Mouse (Mus musculus) kidney, embryonic 14.5 days (tissue): ENCODE data around the gene Fgd3. TPM values are rescaled to one million over a fixed set of nuclear protein-coding genes. Genes with fewer than 3 reads are reported as not detected.
A peak's percentile ranks its signal among the peaks of the same experiment; 100 is the strongest.

Experiments
- ATAC-seq: fragments of 200-750 bp; cut with Nextera tagmentation; 2 replicates; pipeline ENCODE4 v1.8.0; 2017; ENCODE audit warnings: moderate number of reproducible peaks, mild to moderate bottlenecking, moderate TSS enrichment, moderate library complexity; ENCODE audit not compliant: low FRiP score, low TSS enrichment
- H3K27ac ChIP-seq: fragments of 300-500 bp; sonication (generic); 2 replicates; pipeline ENCODE4 v1.5.1; 2014; ENCODE audit warnings: low read depth, mild to moderate bottlenecking, low read length, moderate library complexity, mixed read lengths
- H3K27me3 ChIP-seq: fragments of 300-500 bp; sonication (generic); 2 replicates; pipeline ENCODE4 v1.6.1; 2014; ENCODE audit warnings: mild to moderate bottlenecking, low read length; ENCODE audit not compliant: control insufficient read depth, insufficient read depth
- H3K36me3 ChIP-seq: fragments of 300-500 bp; sonication (generic); 2 replicates; pipeline ENCODE4 v1.6.1; 2014; ENCODE audit warnings: low read length, mixed read lengths; ENCODE audit not compliant: control insufficient read depth, insufficient read depth
- H3K4me1 ChIP-seq: fragments of 300-500 bp; sonication (generic); 2 replicates; pipeline ENCODE4 v1.6.1; 2014; ENCODE audit warnings: low read length, mixed read lengths; ENCODE audit not compliant: control insufficient read depth, insufficient read depth
- H3K4me2 ChIP-seq: fragments of 300-500 bp; sonication (generic); replicated peaks from 2 replicates; pipeline ENCODE4 v1.6.1; 2014; ENCODE audit warnings: low read depth, mild to moderate bottlenecking, low read length
- H3K4me3 ChIP-seq: fragments of 300-500 bp; sonication (generic); 2 replicates; pipeline ENCODE4 v1.5.1; 2014; ENCODE audit warnings: mild to moderate bottlenecking, low read length
- H3K9ac ChIP-seq: fragments of 300-500 bp; sonication (generic); 2 replicates; pipeline ENCODE4 v1.6.1; 2014; ENCODE audit warnings: low read depth, mild to moderate bottlenecking, low read length, moderate library complexity
- H3K9me3 ChIP-seq: fragments of 300-500 bp; sonication (generic); 2 replicates; pipeline ENCODE4 v1.6.1; 2016; ENCODE audit warnings: low read length; ENCODE audit not compliant: control insufficient read depth
- WGBS: fragments of 180-500 bp; shearing (Covaris S2); extraction: QIAGEN DNeasy Blood & Tissue Kit; methylation state at CpG from one replicate; pipeline ENCODE4 v1.1.7; 2014; 5-methylcytosine and 5-hydroxymethylcytosine counted together
- polyA plus RNA-seq: library from polyadenylated mRNA; unstranded; fragments of >200 nt; fragmentation: Nextera tagmentation; extraction: Ambion mirVana; gene quantifications from 2 replicates; pipeline ENCODE4 v1.2.1, GENCODE M21; 2014

Fgd3 gene
- polyA plus RNA-seq = 0.20 and 0.46 TPM in 2 replicates

DNA sequence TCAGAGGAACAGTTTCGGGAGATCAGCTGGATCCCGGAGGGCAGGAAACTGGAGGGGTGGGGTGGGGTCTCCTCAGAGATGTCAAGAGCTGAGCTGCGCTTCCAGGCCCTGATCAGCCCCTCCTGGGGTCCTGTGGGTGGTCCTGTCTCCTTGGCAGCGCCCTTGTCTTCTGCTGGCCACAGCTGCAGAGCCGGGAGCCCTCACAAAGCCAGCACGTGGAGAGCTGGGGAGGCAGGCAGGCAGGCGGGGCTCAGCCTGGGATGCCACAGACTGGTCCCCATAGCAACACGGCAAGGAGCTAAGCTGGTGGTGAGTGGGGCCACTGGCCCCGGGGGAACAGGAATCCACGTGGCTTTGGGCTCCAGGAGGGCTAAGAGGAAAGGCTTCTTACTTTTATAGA lies at the start of gene Fgd3:
Gene Fgd3, minus strand, starts transcription at position 272 of the 400 bp plus-strand sequence.
- ATAC-seq = peak; percentile 83
- Histone ChIP-seq H3K27ac (no peak within 1 kb of the TSS), H3K9ac (peak within 1 kb of the TSS; percentile 8; the same call in 1 of the 2 replicates)

DNA sequence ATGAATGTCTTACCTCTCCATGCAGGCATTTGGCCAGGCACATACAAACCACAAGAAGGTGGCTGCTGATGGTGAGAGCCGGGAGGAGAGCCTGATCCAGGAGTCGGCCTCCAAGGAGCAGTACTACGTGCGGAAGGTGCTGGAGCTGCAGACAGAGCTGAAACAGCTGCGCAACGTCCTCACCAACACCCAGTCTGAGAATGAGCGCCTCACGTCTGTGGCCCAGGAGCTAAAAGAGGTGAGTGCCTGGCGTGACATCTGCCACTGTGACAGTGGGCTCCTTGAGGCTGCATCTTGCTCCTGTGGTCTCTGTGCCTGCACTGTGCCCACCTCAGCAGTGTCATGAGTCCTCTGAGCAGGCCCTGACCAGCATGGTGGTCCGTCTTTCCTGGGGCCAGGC lies 49.3 kb upstream of the Fgd3 start:
- no peak overlapping the region for H3K9ac ChIP-seq
- H3K27me3 ChIP-seq = no peaks in the 10 kb centered on the region
- no peak overlapping the region for H3K27ac ChIP-seq
- ATAC-seq = no peak
- peaks cover 11% of the 10 kb centered on the region for H3K36me3 ChIP-seq
- no peaks in the 10 kb centered on the region for H3K9me3 ChIP-seq
- H3K4me2 ChIP-seq = no peak overlapping the region
- H3K4me3 ChIP-seq = no peak overlapping the region
- H3K4me1 ChIP-seq = peaks cover 14% of the 10 kb centered on the region
- WGBS = 93% methylated on average over 10 of the region's 10 CpGs

More for the DNA sequence above, at the start of gene Fgd3:
- Histone ChIP-seq H3K4me3 (peak within 1 kb of the TSS; percentile 8; the same call in 1 of the 2 replicates), H3K4me1 (peaks cover 9% of the 10 kb centered on the region), H3K4me2 (peak within 1 kb of the TSS; percentile 35), H3K9me3 (no peaks in the 10 kb centered on the region), H3K27me3 (no peaks in the 10 kb centered on the region), H3K36me3 (no peaks in the 10 kb centered on the region)
- 1% methylated on average over 10 of the region's 10 CpGs for WGBS

DNA sequence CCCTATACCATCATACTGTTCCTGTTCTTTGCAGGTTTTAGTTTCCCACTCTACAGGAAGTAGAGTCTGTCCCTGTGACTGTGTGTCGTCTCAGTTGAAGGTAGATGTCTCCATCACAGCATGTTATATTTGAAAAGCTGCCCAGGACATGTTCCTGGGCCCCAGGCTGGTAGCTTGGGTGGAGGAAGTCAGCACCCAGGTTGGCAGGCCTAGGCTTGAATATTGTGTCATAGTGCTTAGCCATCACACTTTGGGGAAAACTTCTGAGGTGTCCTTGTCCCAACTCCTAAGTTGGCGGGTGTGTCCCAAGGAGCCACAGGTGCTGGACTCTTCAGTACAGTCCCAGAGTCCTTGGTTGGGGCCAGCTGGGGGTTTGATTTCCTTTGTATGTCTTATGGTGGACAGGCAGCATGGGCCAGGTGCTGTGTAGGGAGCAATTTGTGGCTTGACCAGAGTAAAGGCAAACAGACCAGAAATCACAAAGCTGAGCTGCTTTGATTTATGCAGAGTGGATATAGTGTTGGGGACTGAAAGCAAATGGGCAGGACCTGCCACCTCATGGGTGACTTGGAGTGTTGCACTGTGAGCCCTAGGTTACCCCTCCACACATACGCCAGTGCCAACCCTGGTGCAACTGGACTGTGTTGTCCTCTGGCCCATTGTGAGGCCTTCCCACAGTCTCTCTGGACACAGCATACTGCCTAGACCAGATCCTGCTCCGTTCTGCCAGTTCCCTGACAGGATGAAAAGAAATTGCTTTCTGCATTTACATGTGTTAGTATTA lies 47.7 kb upstream of the Fgd3 start:
- 82% methylated on average over 4 of the region's 4 CpGs for WGBS
- no peak for ATAC-seq
- no peak overlapping the region for H3K27ac ChIP-seq

DNA sequence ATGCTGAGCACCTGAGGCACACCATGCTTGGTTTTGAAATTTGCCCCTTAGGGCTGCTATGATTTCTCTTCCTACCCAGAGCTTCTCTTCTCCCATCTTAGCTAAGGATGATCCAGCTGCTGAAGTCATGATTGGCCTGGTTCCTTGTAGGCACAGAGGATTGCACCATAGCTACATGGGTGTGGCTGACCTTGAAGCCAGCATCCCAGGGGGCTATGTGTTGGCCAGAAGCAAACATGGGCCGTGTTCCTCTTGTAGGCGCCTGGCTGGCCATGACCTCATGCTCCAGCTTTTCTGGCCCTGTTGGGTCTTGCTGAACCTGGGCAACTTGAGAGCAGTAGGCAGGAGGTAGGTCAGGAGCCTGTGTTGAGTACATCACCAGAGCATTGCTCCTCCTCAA lies 44.6 kb upstream of the Fgd3 start:
- no peak overlapping the region for H3K27ac ChIP-seq
- WGBS = 91% methylated on average over 2 of the region's 2 CpGs
- H3K4me3 ChIP-seq = no peak overlapping the region
- H3K27me3 ChIP-seq = no peaks in the 10 kb centered on the region
- H3K36me3 ChIP-seq = peaks cover 5% of the 10 kb centered on the region
- ATAC-seq = no peak
- H3K4me2 ChIP-seq = no peak overlapping the region
- H3K9ac ChIP-seq = no peak overlapping the region
- no peaks in the 10 kb centered on the region for H3K9me3 ChIP-seq
- peaks cover 11% of the 10 kb centered on the region for H3K4me1 ChIP-seq

More for the DNA sequence above, 47.7 kb upstream of the Fgd3 start:
- Histone ChIP-seq H3K9me3 (no peaks in the 10 kb centered on the region), H3K4me1 (peaks cover 14% of the 10 kb centered on the region), H3K27me3 (no peaks in the 10 kb centered on the region), H3K9ac (no peak overlapping the region), H3K36me3 (peaks cover 9% of the 10 kb centered on the region), H3K4me3 (no peak overlapping the region), H3K4me2 (no peak overlapping the region)

DNA sequence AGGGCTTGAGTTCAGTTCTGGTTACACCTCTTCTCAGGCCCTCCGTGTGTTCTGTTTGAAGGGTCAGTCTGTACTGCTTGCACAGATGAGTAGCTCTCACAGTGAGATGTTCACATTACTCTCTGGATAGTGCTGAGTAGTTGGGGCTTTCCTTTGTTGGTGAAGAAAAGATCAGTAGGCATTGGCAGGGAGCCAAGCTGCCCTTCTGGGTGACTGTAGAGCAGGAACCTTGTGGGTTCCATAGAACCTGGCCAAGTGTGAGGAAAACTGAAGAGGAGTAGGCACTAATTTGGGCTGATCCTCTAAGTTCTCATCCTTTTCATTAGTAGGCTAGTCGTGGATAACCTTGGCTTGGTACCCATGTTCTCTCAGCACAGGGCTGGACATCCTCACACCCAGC lies 42.7 kb upstream of the Fgd3 start:
- H3K9me3 ChIP-seq = no peaks in the 10 kb centered on the region
- 82% methylated on average over 2 of the region's 2 CpGs for WGBS
- H3K36me3 ChIP-seq = no peaks in the 10 kb centered on the region
- H3K4me2 ChIP-seq = no peak overlapping the region
- no peaks in the 10 kb centered on the region for H3K27me3 ChIP-seq
- no peak overlapping the region for H3K27ac ChIP-seq
- H3K4me1 ChIP-seq = peaks cover 8% of the 10 kb centered on the region
- no peak for ATAC-seq
- no peak overlapping the region for H3K9ac ChIP-seq
- no peak overlapping the region for H3K4me3 ChIP-seq

DNA sequence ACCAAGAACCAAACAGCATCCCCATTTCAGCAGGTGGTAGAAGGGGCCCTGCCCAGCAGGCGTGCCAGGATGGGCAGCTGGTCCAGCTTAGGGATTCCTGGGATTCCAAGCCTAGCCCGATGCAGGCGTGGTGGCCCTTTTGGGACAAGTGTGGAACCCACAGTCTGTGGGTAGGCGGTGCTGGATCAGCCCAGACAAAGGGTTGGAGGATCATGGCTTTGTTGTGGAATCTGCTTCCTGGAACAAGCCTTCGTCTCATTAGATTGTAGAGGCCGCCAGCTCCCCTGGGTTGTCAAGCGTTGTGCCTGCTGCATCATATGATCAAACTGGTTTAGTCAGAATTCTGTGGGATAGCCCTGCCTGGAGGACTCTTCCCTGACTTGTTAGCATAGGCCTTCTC lies 42.3 kb upstream of the Fgd3 start:
- Histone ChIP-seq H3K4me2 (no peak overlapping the region), H3K9ac (no peak overlapping the region), H3K27me3 (no peaks in the 10 kb centered on the region), H3K9me3 (no peaks in the 10 kb centered on the region), H3K4me3 (no peak overlapping the region), H3K36me3 (no peaks in the 10 kb centered on the region), H3K4me1 (peaks cover 8% of the 10 kb centered on the region), H3K27ac (no peak overlapping the region)
- 87% methylated on average over 7 of the region's 7 CpGs for WGBS
- ATAC-seq = no peak

DNA sequence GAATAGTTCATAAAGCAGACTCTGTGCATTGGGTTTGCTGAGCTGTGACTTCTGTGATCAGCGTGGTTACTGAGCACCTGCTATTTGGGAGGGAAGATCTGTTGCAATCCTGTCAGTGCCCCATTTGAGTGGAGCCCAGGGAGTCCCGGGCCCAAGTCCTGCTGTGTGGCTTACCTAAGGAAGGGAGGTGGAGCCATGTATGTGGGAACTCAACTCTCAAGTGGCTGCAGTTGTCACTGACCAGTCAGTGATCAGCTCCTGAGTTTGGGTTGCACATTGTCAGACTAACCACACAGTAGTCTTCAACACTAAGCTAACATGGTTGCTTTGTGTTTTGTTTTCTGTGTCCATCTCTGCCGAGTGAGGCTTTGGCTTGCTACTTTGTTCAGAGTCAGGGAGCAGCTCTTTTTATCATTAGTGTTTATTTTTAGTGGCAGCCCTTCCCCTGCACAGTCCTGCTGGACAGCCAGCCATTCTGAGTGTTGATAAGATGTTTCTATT lies 40.8 kb upstream of the Fgd3 start:
- Histone ChIP-seq H3K36me3 (no peaks in the 10 kb centered on the region; the same call in 1 of the 2 replicates), H3K27ac (no peak overlapping the region)

DNA sequence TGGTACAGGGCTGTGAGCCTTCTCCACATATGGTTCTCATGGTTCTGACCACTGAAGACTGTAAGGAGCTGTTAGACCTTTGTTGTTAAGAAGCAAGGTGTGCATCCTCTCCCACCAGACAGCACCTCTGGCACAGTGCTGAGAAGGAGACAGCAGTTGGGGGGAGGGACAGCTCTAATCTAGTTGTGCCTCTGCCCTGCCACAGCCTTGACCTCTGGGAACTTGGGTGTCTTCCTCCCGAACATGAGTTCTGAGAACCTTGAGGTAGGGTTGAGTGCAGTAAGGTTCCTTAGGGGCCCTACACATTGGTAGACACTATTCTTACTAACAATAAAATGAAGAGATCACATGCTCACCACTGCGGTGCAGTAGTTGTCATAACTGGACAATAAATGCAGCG lies 38.1 kb upstream of the Fgd3 start:
- no peaks in the 10 kb centered on the region; the same call in 1 of the 2 replicates for H3K36me3 ChIP-seq
- no peak overlapping the region for H3K4me3 ChIP-seq
- ATAC-seq = no peak
- no peak overlapping the region for H3K27ac ChIP-seq
- no peak overlapping the region for H3K9ac ChIP-seq
- WGBS = 91% methylated on average over 3 of the region's 3 CpGs
- H3K4me2 ChIP-seq = no peak overlapping the region
- H3K9me3 ChIP-seq = no peaks in the 10 kb centered on the region
- peaks cover 8% of the 10 kb centered on the region for H3K4me1 ChIP-seq
- no peaks in the 10 kb centered on the region for H3K27me3 ChIP-seq

More for the DNA sequence above, 40.8 kb upstream of the Fgd3 start:
- Histone ChIP-seq H3K9ac (no peak overlapping the region), H3K4me3 (no peak overlapping the region), H3K4me1 (peaks cover 8% of the 10 kb centered on the region), H3K4me2 (no peak overlapping the region), H3K9me3 (no peaks in the 10 kb centered on the region), H3K27me3 (no peaks in the 10 kb centered on the region)
- WGBS = 29% methylated on average over 3 of the region's 3 CpGs
- no peak for ATAC-seq

DNA sequence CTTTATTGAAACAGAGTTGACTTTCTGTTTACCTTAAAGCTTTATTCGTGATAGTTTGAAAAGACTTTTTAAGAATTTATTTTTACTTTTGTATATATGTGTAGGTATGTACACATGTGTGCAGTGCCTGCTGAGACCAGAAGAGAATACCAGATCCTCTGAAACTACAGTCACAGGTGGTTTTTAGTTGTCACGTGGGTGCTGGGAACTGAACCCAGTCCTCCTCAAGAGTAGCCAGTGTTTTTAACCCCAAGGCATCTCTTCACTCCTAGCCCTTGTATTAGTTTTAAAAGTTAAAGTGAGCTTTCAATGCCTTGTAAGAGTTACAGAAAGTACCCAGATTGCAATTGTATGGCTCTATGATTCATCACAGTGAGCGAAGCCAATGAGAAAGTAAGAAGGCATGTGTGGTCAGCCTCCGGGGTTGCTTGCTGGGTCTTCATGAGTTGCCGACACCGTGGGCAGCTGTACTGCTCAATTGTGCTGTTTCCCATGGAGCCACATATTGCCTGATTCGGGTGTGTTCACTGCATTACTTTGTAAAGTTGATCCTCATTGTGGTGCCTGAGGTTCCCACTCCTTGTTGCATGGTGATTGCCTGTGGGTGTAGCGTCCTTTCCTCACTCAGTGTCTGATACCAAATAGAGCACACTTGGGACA lies 37.4 kb upstream of the Fgd3 start:
- no peak overlapping the region for H3K4me2 ChIP-seq
- H3K4me3 ChIP-seq = no peak overlapping the region
- H3K9ac ChIP-seq = no peak overlapping the region
- H3K27me3 ChIP-seq = no peaks in the 10 kb centered on the region
- no peaks in the 10 kb centered on the region; the same call in 1 of the 2 replicates for H3K36me3 ChIP-seq
- no peak for ATAC-seq
- WGBS = 95% methylated on average over 8 of the region's 8 CpGs
- no peak overlapping the region for H3K27ac ChIP-seq
- H3K9me3 ChIP-seq = no peaks in the 10 kb centered on the region
- peaks cover 8% of the 10 kb centered on the region for H3K4me1 ChIP-seq
